Mouse (Mus musculus) limb, embryonic 13.5 days (tissue): Measurements from ENCODE around the gene Fndc1. TPM values are rescaled to one million over a fixed set of nuclear protein-coding genes. Genes with fewer than 3 reads are reported as not detected.

ENCODE experiments used
- ATAC-seq: fragments of 200-750 bp; cut with Nextera tagmentation; 2 replicates; pipeline ENCODE4 v1.8.0; 2017; ENCODE audit warnings: low read depth, moderate number of reproducible peaks, moderate TSS enrichment; ENCODE audit not compliant: low FRiP score
- H3K27ac ChIP-seq: fragments of 300-500 bp; sonication (generic); 2 replicates; pipeline ENCODE4 v1.5.1; 2015; ENCODE audit warnings: inconsistent platforms, mild to moderate bottlenecking, moderate library complexity
- H3K27me3 ChIP-seq: fragments of 300-500 bp; sonication (generic); 2 replicates; pipeline ENCODE4 v1.6.1; 2015; ENCODE audit warnings: mild to moderate bottlenecking, inconsistent platforms
- H3K36me3 ChIP-seq: fragments of 300-500 bp; sonication (generic); 2 replicates; pipeline ENCODE4 v1.6.1; 2015; ENCODE audit warnings: inconsistent platforms, mild to moderate bottlenecking, moderate library complexity
- H3K4me1 ChIP-seq: fragments of 300-500 bp; sonication (generic); 2 replicates; pipeline ENCODE4 v1.6.1; 2015; ENCODE audit warnings: inconsistent platforms
- H3K4me2 ChIP-seq: fragments of 300-500 bp; sonication (generic); replicated peaks from 2 replicates; pipeline ENCODE4 v1.6.1; 2015; ENCODE audit warnings: inconsistent platforms, mild to moderate bottlenecking, moderate library complexity
- H3K4me3 ChIP-seq: fragments of 300-500 bp; sonication (generic); 2 replicates; pipeline ENCODE4 v1.5.1; 2015; ENCODE audit warnings: moderate library complexity, mild to moderate bottlenecking, inconsistent platforms
- H3K9ac ChIP-seq: fragments of 300-500 bp; sonication (generic); 2 replicates; pipeline ENCODE4 v1.6.1; 2015; ENCODE audit warnings: mild to moderate bottlenecking, inconsistent platforms
- H3K9me3 ChIP-seq: fragments of 300-500 bp; sonication (generic); 2 replicates; pipeline ENCODE4 v1.6.1; 2016; ENCODE audit warnings: inconsistent platforms
- WGBS: fragments of 180-500 bp; shearing (Covaris S2); methylation state at CpG from one replicate; pipeline ENCODE4 v1.1.7; 2015; 5-methylcytosine and 5-hydroxymethylcytosine counted together
- polyA plus RNA-seq: library from polyadenylated mRNA; unstranded; fragments of >200 nt; fragmentation: Nextera tagmentation; extraction: Ambion mirVana; gene quantifications from 2 replicates; pipeline ENCODE4 v1.2.1, GENCODE M21; 2015

Gene Fndc1
- polyA plus RNA-seq, 1 experiment from 2014 or later: 32.1 TPM

- H3K4me2 ChIP-seq: no peak overlapping the region
- no peak overlapping the region for H3K9ac ChIP-seq
- no peak for ATAC-seq
- H3K27ac ChIP-seq: no peak overlapping the region
- 55% methylated on average over 3 of the region's 3 CpGs for WGBS
- no peaks in the 10 kb centered on the region for H3K9me3 ChIP-seq
- H3K36me3 ChIP-seq: no peaks in the 10 kb centered on the region
- H3K27me3 ChIP-seq: no peaks in the 10 kb centered on the region
- no peaks in the 10 kb centered on the region for H3K4me1 ChIP-seq
- no peak overlapping the region for H3K4me3 ChIP-seq
These were observed 12.7 kb downstream of the Fndc1 start for GRCm38 (mm10) chr17:7814433-7814832.

DNA sequence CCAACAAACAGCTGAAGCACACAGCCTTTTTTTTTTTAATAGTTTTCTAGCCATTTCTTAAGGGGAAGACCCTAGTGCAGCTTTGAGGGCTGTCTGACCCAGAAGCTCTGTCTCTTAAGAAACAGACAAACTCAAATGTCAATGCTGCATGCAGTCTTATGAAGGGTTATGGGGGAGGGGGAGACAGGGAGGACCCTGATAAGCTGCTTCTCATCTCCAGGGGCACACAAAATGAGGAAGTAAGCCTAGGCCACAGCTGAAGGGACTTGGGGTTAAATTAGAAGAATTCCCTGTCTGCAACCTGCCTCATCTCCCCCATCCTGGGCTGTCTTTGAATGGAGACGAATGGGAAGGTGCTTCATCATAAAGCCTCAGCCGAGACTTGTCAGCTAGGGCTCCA, 19.1 kb downstream of the Fndc1 start:
- Histone ChIP-seq H3K4me2 (no peak overlapping the region), H3K9ac (no peak overlapping the region), H3K4me3 (no peak overlapping the region), H3K4me1 (no peaks in the 10 kb centered on the region), H3K27ac (no peak overlapping the region), H3K27me3 (no peaks in the 10 kb centered on the region), H3K9me3 (no peaks in the 10 kb centered on the region), H3K36me3 (no peaks in the 10 kb centered on the region)
- 84% methylated on average over 2 of the region's 2 CpGs for WGBS
- ATAC-seq: no peak

GRCm38 (mm10) chr17:7805105-7805504, 22.0 kb downstream of the Fndc1 start:
- H3K4me2 ChIP-seq: no peak overlapping the region
- no peak for ATAC-seq
- no peaks in the 10 kb centered on the region for H3K27me3 ChIP-seq
- no peaks in the 10 kb centered on the region for H3K9me3 ChIP-seq
- 78% methylated on average over 6 of the region's 6 CpGs for WGBS
- 0 out of 2 replicates have a peak, but pooled peaks cover 6% of the 10 kb centered on the region for H3K4me1 ChIP-seq
- H3K27ac ChIP-seq: no peak overlapping the region
- no peak overlapping the region for H3K9ac ChIP-seq
- H3K4me3 ChIP-seq: no peak overlapping the region
- no peaks in the 10 kb centered on the region for H3K36me3 ChIP-seq

DNA sequence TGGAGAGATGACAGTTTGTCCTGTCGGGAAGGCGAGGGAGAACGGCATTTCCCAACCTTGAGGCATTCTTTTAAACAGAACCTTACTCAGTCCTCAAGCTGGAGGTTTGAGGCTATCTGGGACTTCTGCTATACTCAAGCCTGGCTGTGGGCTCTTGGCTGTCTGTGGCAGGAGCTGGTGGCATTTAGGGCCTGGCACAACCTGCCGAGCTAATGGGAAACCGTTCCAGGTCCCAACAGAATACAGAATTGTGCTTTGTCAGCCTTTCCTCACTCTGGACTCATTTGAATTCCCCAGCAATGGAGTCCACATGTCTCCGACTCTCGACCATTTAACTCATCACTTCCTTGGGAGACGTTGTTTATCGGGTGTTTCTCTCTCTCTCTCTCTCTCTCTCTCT, 24.6 kb downstream of the Fndc1 start:
- no peak for ATAC-seq
- Histone ChIP-seq H3K4me2 (no peak overlapping the region; the same call in 1 of the 2 replicates), H3K9ac (no peak overlapping the region), H3K27me3 (no peaks in the 10 kb centered on the region), H3K9me3 (no peaks in the 10 kb centered on the region), H3K4me1 (0 out of 2 replicates have a peak, but pooled peaks cover 6% of the 10 kb centered on the region), H3K4me3 (no peak overlapping the region), H3K27ac (0 out of 2 replicates have a peak overlapping the region, but pooled peaks have one; percentile 44), H3K36me3 (no peaks in the 10 kb centered on the region)
- 74% methylated on average over 9 of the region's 9 CpGs for WGBS

DNA sequence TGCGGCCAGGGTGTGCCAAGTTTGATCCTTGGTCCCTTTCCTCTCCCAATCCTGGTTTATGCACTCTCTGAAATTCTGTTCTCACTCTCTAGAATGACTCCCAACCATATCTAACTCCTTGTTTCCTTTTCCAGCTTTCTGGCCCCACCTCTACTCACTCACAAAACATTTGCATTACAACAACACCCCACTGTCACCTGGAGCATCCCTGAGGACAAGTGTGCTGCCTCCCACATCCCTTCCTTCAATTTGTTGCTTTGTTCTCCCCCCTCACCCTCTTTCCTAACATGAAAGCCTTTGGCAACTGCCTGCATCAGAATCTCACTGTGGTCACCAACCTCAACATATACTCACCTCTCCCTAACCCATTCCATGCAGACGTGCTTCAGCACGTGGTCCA, 27.2 kb downstream of the Fndc1 start:
- ATAC-seq: no peak
- no peaks in the 10 kb centered on the region for H3K9me3 ChIP-seq
- no peak overlapping the region for H3K4me2 ChIP-seq
- 58% methylated on average over 3 of the region's 3 CpGs for WGBS
- no peak overlapping the region for H3K27ac ChIP-seq
- no peak overlapping the region for H3K4me3 ChIP-seq
- no peaks in the 10 kb centered on the region for H3K27me3 ChIP-seq
- no peaks in the 10 kb centered on the region for H3K36me3 ChIP-seq
- H3K9ac ChIP-seq: no peak overlapping the region
- 0 out of 2 replicates have a peak, but pooled peaks cover 6% of the 10 kb centered on the region for H3K4me1 ChIP-seq

GRCm38 (mm10) chr17:7795584-7795983, 31.5 kb downstream of the Fndc1 start:
- Histone ChIP-seq H3K27me3 (no peaks in the 10 kb centered on the region), H3K9me3 (no peaks in the 10 kb centered on the region), H3K4me3 (no peak overlapping the region), H3K27ac (no peak overlapping the region), H3K4me1 (0 out of 2 replicates have a peak, but pooled peaks cover 11% of the 10 kb centered on the region), H3K4me2 (no peak overlapping the region), H3K9ac (no peak overlapping the region), H3K36me3 (no peaks in the 10 kb centered on the region)
- no peak for ATAC-seq
- WGBS: 78% methylated on average over 8 of the region's 8 CpGs

DNA sequence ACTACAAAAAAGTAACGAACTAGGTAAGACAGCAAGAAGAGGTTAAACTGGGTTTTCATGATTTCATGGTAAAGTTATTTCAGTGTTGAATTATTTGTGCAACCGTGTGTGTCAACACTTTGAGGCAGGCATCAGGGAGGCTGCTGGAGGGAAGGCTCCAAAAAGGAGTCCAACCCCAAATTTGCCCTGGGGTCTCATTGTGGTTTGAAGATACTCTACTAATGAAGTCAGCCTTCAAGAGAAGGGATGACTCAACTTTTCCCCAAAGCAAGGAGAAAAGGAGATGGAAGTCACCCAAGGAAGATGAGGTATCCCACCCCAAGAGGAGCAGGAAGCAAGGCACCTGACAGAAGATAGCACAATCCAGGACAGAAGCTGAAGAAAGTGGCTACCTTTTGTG, 31.9 kb downstream of the Fndc1 start:
- H3K36me3 ChIP-seq: no peaks in the 10 kb centered on the region
- 73% methylated on average over 2 of the region's 2 CpGs for WGBS
- no peaks in the 10 kb centered on the region for H3K9me3 ChIP-seq
- no peak overlapping the region for H3K27ac ChIP-seq
- no peak overlapping the region for H3K4me3 ChIP-seq
- ATAC-seq: no peak
- H3K4me2 ChIP-seq: no peak overlapping the region
- no peak overlapping the region for H3K9ac ChIP-seq
- H3K27me3 ChIP-seq: no peaks in the 10 kb centered on the region
- 0 out of 2 replicates have a peak, but pooled peaks cover 12% of the 10 kb centered on the region for H3K4me1 ChIP-seq

DNA sequence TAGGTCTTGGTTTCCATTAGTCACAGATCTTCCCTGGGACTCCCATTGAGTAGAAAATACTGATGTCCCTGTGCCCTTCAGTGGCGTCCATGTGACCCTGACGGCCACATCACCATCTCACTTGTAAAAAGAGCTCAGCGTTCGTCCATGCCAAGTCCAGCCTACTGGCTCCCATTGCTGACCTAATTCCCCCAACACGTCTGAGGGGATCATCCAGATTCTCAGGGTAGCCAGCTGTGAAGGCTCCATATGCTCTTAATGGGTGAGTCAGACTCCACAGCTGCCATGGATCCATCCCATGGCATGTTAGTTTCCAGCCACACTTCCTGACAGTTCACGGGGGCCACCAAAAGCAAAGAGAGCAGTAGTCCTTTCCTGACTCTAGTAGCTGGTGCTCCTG, 33.0 kb downstream of the Fndc1 start:
- Histone ChIP-seq H3K4me1 (0 out of 2 replicates have a peak, but pooled peaks cover 12% of the 10 kb centered on the region), H3K36me3 (no peaks in the 10 kb centered on the region), H3K4me3 (no peak overlapping the region), H3K9me3 (no peaks in the 10 kb centered on the region), H3K27me3 (no peaks in the 10 kb centered on the region), H3K9ac (no peak overlapping the region), H3K4me2 (no peak overlapping the region), H3K27ac (no peak overlapping the region)
- no peak for ATAC-seq
- WGBS: 84% methylated on average over 6 of the region's 6 CpGs

DNA sequence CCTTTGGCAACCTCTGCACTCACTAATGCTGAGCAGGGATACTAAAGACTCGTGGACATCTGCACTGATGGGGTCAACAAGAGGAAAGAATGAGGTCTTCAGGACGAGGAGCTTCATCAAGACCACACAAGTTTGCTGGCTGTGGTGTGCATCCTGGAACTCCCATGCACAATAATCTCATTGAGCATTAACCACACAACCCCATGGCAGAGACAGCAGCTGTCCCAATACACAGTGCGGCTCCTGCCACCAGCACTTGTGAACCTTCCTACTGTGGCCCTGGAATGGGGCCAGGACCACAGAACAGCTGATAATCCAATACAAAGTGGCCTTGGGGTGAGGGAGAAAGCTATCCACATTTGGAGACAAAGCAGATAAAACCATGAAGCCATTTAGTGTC, 36.6 kb downstream of the Fndc1 start:
- H3K9me3 ChIP-seq: no peaks in the 10 kb centered on the region
- 0 out of 2 replicates have a peak, but pooled peaks cover 3% of the 10 kb centered on the region for H3K27me3 ChIP-seq
- ATAC-seq: no peak
- H3K36me3 ChIP-seq: no peaks in the 10 kb centered on the region
- H3K4me2 ChIP-seq: no peak overlapping the region
- no peak overlapping the region for H3K9ac ChIP-seq
- H3K27ac ChIP-seq: no peak overlapping the region
- H3K4me3 ChIP-seq: no peak overlapping the region
- 71% methylated on average over 3 of the region's 3 CpGs for WGBS
- 0 out of 2 replicates have a peak, but pooled peaks cover 12% of the 10 kb centered on the region for H3K4me1 ChIP-seq

DNA sequence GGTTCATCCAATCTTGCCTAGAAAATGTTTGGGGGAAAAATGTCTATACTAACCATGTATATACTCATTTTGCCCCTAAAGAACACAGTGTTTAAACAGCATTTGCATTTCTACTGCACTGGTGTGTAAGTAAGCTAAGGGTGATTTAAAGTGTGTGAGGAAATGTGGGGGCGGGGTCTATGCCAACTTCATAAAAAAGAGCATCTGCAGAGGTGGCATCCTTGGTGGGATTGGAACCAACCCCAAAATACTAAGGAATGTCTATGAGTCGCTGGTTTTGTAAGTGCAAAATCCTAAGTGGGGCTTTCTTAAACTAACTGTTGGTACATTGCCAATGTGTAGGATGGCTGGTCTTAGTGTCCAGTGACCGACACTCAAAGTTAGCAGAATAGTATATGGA, 53.0 kb downstream of the Fndc1 start:
- Histone ChIP-seq H3K4me2 (no peak overlapping the region), H3K4me3 (no peak overlapping the region), H3K9ac (no peak overlapping the region), H3K27ac (no peak overlapping the region), H3K27me3 (peaks cover 17% of the 10 kb centered on the region), H3K9me3 (no peaks in the 10 kb centered on the region), H3K4me1 (peaks cover 11% of the 10 kb centered on the region), H3K36me3 (no peaks in the 10 kb centered on the region)
- no peak for ATAC-seq
- WGBS: 78% methylated on average over 3 of the region's 3 CpGs

- ATAC-seq: no peak
These were observed 67.3 kb downstream of the Fndc1 start for GRCm38 (mm10) chr17:7759786-7760185.

DNA sequence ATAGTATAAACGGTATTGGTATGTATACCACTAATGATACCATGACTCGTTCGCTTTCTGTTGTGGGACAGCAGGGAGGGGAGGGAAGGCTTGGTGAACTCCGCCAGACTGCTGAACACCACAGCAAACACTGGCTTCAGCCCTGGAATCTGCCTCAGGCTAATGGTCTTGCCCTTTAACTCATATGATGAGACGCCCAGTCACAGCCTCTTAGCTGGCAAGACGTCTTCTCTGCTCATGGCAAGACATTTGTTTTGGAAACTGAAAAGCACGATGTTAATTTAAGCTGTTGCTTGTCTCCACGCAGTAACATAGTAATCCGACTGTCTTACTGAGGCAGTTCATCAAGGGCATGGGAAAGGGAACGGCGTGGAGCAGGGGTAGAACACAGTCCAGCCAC, 72.1 kb downstream of the Fndc1 start:
- Histone ChIP-seq H3K4me3 (no peak overlapping the region), H3K36me3 (no peaks in the 10 kb centered on the region), H3K9ac (no peak overlapping the region)

More at GRCm38 (mm10) chr17:7759786-7760185, 67.3 kb downstream of the Fndc1 start:
- Histone ChIP-seq H3K27ac (no peak overlapping the region), H3K36me3 (no peaks in the 10 kb centered on the region), H3K4me3 (no peak overlapping the region), H3K9ac (no peak overlapping the region), H3K9me3 (no peaks in the 10 kb centered on the region), H3K4me2 (no peak overlapping the region), H3K4me1 (no peaks in the 10 kb centered on the region), H3K27me3 (no peaks in the 10 kb centered on the region)
- 81% methylated on average over 4 of the region's 4 CpGs for WGBS

DNA sequence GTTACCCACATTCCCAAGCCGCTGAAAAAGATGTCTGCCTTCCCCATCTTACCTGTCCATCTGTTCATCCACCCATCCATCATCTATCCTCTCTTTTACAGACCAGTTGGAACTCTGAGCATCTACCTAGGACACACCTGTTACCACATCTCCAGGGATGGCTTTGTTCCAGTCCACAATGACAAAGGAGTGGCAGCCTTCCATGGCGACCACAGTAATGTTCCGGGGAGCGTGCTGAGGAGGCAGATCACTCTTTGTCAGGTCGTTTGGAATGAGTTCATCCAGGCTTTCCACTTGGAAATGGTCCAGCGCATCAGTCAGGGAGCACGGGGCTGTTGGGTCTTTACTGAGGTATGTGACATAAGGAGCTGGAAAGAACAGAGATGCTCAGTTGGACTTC, 73.7 kb downstream of the Fndc1 start:
- Histone ChIP-seq H3K9ac (no peak overlapping the region), H3K4me2 (no peak overlapping the region), H3K27ac (no peak overlapping the region), H3K4me1 (no peaks in the 10 kb centered on the region), H3K27me3 (no peaks in the 10 kb centered on the region), H3K4me3 (no peak overlapping the region), H3K9me3 (no peaks in the 10 kb centered on the region), H3K36me3 (no peaks in the 10 kb centered on the region)
- 75% methylated on average over 7 of the region's 7 CpGs for WGBS
- no peak for ATAC-seq

More for the DNA sequence above, 72.1 kb downstream of the Fndc1 start:
- H3K27me3 ChIP-seq: no peaks in the 10 kb centered on the region
- H3K4me1 ChIP-seq: no peaks in the 10 kb centered on the region
- H3K4me2 ChIP-seq: no peak overlapping the region
- H3K27ac ChIP-seq: no peak overlapping the region
- WGBS: 87% methylated on average over 11 of the region's 11 CpGs
- no peak for ATAC-seq
- H3K9me3 ChIP-seq: no peaks in the 10 kb centered on the region
